Mouse (Mus musculus) liver, embryonic 14.5 days (tissue): Measurements from ENCODE around the gene Foxn3. TPM values are rescaled to one million over a fixed set of nuclear protein-coding genes. Genes with fewer than 3 reads are reported as not detected.

ENCODE experiments used
- ATAC-seq: fragments of 200-750 bp; cut with Nextera tagmentation; 2 replicates; pipeline ENCODE4 v1.8.0; 2017; ENCODE audit warnings: moderate number of reproducible peaks, mild to moderate bottlenecking, moderate library complexity; ENCODE audit not compliant: insufficient read depth
- DNase-seq, 3 experiments: peaks; one replicate each; pipeline ENCODE4 v3.0.0-alpha.2; 2012 to 2013; ENCODE audit warnings: low read depth in 3 of 3, low spot score in 3 of 3
- H3K27ac ChIP-seq: fragments of 300-500 bp; sonication (generic); 2 replicates; pipeline ENCODE4 v1.5.1; 2014; ENCODE audit warnings: moderate library complexity, mild to moderate bottlenecking, control low read depth, inconsistent platforms
- H3K27me3 ChIP-seq: fragments of 300-500 bp; sonication (generic); 2 replicates; pipeline ENCODE4 v1.6.1; 2014; ENCODE audit warnings: mild to moderate bottlenecking, low read length, moderate library complexity; ENCODE audit not compliant: control insufficient read depth, insufficient read depth
- H3K36me3 ChIP-seq: fragments of 300-500 bp; sonication (generic); replicated peaks from 2 replicates; pipeline ENCODE4 v1.6.1; 2014; ENCODE audit warnings: low read depth; ENCODE audit not compliant: control insufficient read depth, insufficient read depth
- H3K4me1 ChIP-seq, 2 experiments: fragments of 200-500 bp in 1 of 2; fragments of 300-500 bp in 1 of 2; sonication (generic) in 1 of 2; replicated peaks; 2 replicates each; pipeline ENCODE4 v1.6.1; 2012 to 2014; ENCODE audit warnings: antibody characterized with exemption in 1 of 2, inconsistent platforms in 1 of 2, low read length in 1 of 2; ENCODE audit not compliant: control insufficient read depth in 2 of 2, insufficient read depth in 2 of 2
- H3K4me2 ChIP-seq: fragments of 300-500 bp; sonication (generic); 2 replicates; pipeline ENCODE4 v1.6.1; 2014; ENCODE audit warnings: low read depth, mild to moderate bottlenecking, control low read depth, moderate library complexity
- H3K4me3 ChIP-seq, 2 experiments: fragments of 200-500 bp in 1 of 2; fragments of 300-500 bp in 1 of 2; sonication (generic) in 1 of 2; 2 replicates each; pipeline ENCODE4 v1.5.1; 2012 to 2014; ENCODE audit warnings: low read depth in 2 of 2, low read length in 2 of 2, mild to moderate bottlenecking in 2 of 2, control low read depth in 1 of 2, inconsistent platforms in 1 of 2, moderate library complexity in 1 of 2; ENCODE audit not compliant: insufficient read depth in 1 of 2
- H3K9ac ChIP-seq: fragments of 300-500 bp; sonication (generic); replicated peaks from 2 replicates; pipeline ENCODE4 v1.6.1; 2014; ENCODE audit warnings: mild to moderate bottlenecking, control low read depth, moderate library complexity
- H3K9me3 ChIP-seq: fragments of 300-500 bp; sonication (generic); 2 replicates; pipeline ENCODE4 v1.6.1; 2016; ENCODE audit warnings: low read length, mixed read lengths; ENCODE audit not compliant: control insufficient read depth
- CTCF ChIP-seq: IDR thresholded peaks from 2 replicates; pipeline ENCODE4 v1.5.1; 2016; ENCODE audit warnings: antibody characterized with exemption, low read depth, control low read depth
- EP300 ChIP-seq: IDR thresholded peaks from 2 replicates; pipeline ENCODE4 v1.6.1; 2016; ENCODE audit warnings: antibody characterized with exemption, low read depth
- WGBS: fragments of 180-500 bp; shearing (Covaris S2); extraction: QIAGEN DNeasy Blood & Tissue Kit; methylation state at CpG from one replicate; pipeline ENCODE4 v1.1.7; 2014; ENCODE audit not compliant: insufficient replicate concordance; 5-methylcytosine and 5-hydroxymethylcytosine counted together
- polyA plus RNA-seq, 2 experiments: library from polyadenylated mRNA; depleted of rRNA in 1 of 2; stranded (reverse) in 1 of 2; unstranded in 1 of 2; fragments of >200 nt; fragmentation: Nextera tagmentation in 1 of 2; extraction: Ambion mirVana in 1 of 2; gene quantifications; 2 replicates each; pipeline versions ENCODE4 v1.2.1 to v1.2.3; 2012 to 2014

Gene Foxn3
- polyA plus RNA-seq, 2 experiments, result 2.7 to 13.6 TPM

DNA sequence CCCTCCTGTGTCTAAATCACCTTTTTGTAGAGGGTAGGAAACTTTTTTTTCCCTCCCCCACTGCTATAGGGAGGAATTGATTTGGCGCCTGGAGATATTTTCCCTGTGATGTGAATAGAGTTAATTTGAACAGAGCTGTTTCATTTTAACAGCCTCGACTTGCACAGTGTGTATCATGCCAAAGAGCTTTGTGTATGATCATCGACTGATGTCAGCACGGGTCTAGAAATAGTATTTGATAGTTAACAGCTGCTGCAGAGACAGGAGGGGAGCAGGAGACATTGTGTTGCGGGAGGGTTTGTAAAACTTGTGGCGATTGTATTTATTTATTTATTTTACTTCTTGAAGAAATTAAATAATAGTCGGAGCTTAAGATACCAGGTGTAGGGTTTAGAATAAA, 36.2 kb upstream of the Foxn3 start:
- no peaks in the 10 kb centered on the region for H3K4me1 ChIP-seq
- no peak overlapping the region for H3K27ac ChIP-seq
- DNase-seq (no peak), ATAC-seq (no peak)
- H3K9me3 ChIP-seq, result no peaks in the 10 kb centered on the region
- no peak overlapping the region for H3K9ac ChIP-seq
- H3K36me3 ChIP-seq, result no peaks in the 10 kb centered on the region
- H3K27me3 ChIP-seq, result no peaks in the 10 kb centered on the region
- H3K4me3 ChIP-seq, result no peak overlapping the region
- 60% methylated on average over 7 of the region's 7 CpGs for WGBS
- no peak for TF ChIP-seq CTCF
- no peak for TF ChIP-seq EP300
- H3K4me2 ChIP-seq, result no peak overlapping the region

DNA sequence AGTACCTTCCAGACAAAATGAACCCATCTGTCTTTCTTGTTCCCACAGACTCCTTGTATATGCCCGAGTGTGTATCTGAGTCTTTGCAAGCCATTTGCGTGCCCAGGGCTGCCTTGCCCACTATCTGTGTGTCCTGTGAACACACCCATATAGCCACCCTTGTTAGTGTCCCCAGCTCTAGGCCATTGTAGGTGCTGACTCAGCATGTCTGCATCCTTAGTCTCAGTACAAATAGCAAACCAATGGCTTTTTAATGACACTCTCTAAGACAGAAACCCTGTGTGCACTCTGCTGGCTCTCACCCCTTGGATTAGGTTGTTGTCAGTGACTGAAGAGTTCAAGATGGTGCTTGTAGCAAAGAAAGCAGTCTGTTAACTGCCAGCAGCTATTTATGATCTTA, 33.0 kb upstream of the Foxn3 start:
- WGBS, result 56% methylated on average over 2 of the region's 2 CpGs
- no peak for ATAC-seq
- no peaks in the 10 kb centered on the region for H3K4me1 ChIP-seq

DNA sequence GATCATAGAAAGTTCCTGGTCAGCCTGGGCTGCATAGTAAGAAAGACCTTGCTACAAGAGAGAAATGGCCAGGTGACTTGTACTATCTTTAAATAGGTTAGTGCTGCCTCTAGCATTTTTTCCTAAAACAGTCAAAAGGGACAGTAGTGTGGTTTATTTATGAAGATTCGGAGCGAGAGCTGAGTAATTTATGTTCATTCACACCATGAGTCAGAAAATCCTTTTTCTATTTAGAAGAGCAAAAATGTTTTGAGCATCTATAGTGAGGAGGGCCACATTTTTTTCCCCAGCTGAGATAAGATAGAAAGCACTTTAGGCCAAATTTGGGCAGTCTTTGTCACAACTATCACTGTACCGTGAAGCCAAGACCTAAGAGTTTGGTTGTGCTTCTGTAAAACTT, 24.0 kb upstream of the Foxn3 start:
- DNase-seq, result no peak
- 71% methylated on average over 3 of the region's 3 CpGs for WGBS
- ATAC-seq, result no peak
- no peaks in the 10 kb centered on the region for H3K4me1 ChIP-seq
- H3K9me3 ChIP-seq, result no peaks in the 10 kb centered on the region
- TF ChIP-seq EP300, result no peak
- TF ChIP-seq CTCF, result no peak
- H3K4me3 ChIP-seq, result no peak overlapping the region
- H3K4me2 ChIP-seq, result no peak overlapping the region
- no peak overlapping the region for H3K27ac ChIP-seq
- no peaks in the 10 kb centered on the region for H3K27me3 ChIP-seq
- H3K36me3 ChIP-seq, result no peaks in the 10 kb centered on the region
- no peak overlapping the region for H3K9ac ChIP-seq

More for the DNA sequence above, 33.0 kb upstream of the Foxn3 start:
- H3K9ac ChIP-seq, result no peak overlapping the region
- no peak overlapping the region for H3K27ac ChIP-seq
- H3K4me2 ChIP-seq, result no peak overlapping the region
- no peak overlapping the region for H3K4me3 ChIP-seq
- DNase-seq, result no peak
- TF ChIP-seq EP300 (no peak), CTCF (no peak)
- no peaks in the 10 kb centered on the region for H3K9me3 ChIP-seq
- H3K36me3 ChIP-seq, result no peaks in the 10 kb centered on the region
- no peaks in the 10 kb centered on the region for H3K27me3 ChIP-seq

DNA sequence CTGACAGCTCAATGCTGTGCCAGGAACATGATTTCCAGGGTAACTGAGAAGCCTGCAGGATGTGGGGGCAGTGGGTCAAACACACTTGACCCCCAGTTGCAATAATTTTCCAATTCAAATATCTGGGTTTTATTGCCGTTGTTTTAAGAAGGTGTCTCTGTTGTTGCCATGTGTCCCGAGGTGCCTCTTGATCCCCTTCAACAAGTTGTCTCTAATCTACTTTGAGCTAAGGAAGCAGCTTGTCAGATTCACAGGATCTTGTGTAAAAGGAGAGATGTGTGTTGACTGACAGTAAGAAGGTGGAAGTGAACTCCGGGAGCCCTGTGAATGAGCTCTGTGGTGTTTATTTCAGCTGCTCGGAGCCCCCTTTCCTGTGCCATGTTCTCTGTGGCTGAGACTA, 16.6 kb upstream of the Foxn3 start:
- no peak overlapping the region for H3K27ac ChIP-seq
- H3K4me2 ChIP-seq, result no peak overlapping the region
- ATAC-seq (no peak), DNase-seq (no peak)
- 33% methylated on average over 4 of the region's 4 CpGs for WGBS
- no peaks in the 10 kb centered on the region for H3K9me3 ChIP-seq
- H3K36me3 ChIP-seq, result no peaks in the 10 kb centered on the region
- H3K9ac ChIP-seq, result no peak overlapping the region
- peaks cover 0 to 8% of the 10 kb centered on the region in 2 experiments; a peak in 1 of 4 replicates for H3K4me1 ChIP-seq
- H3K4me3 ChIP-seq, result no peak overlapping the region
- no peaks in the 10 kb centered on the region for H3K27me3 ChIP-seq
- TF ChIP-seq EP300, result no peak
- TF ChIP-seq CTCF, result no peak

DNA sequence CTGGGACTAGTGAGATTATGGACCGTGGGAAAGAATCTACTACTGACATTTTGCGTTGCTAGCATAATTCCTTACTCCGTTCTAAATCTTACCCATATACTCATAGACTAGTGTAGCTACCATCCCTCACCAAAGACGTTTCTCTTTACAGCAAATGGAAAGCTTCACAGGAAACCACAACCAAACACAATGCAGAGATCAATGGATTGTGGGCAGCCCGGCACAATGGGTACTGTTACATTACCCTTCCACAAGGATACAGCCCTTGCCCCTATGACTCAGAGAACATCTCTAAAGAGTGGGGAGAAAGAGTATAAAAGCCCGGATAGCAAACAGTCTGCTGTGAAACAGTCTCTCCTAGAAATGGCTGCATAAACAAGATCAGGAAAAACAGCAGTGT, 13.3 kb upstream of the Foxn3 start:
- Histone ChIP-seq H3K36me3 (no peaks in the 10 kb centered on the region), H3K4me3 (no peak overlapping the region), H3K9me3 (no peaks in the 10 kb centered on the region), H3K4me1 (peaks cover 0 to 8% of the 10 kb centered on the region in 2 experiments; a peak in 1 of 4 replicates), H3K27me3 (no peaks in the 10 kb centered on the region), H3K27ac (no peak overlapping the region), H3K9ac (no peak overlapping the region), H3K4me2 (no peak overlapping the region)
- no peak for DNase-seq
- 40% methylated on average over 6 of the region's 6 CpGs for WGBS
- no peak for TF ChIP-seq EP300
- TF ChIP-seq CTCF, result no peak
- no peak for ATAC-seq

DNA sequence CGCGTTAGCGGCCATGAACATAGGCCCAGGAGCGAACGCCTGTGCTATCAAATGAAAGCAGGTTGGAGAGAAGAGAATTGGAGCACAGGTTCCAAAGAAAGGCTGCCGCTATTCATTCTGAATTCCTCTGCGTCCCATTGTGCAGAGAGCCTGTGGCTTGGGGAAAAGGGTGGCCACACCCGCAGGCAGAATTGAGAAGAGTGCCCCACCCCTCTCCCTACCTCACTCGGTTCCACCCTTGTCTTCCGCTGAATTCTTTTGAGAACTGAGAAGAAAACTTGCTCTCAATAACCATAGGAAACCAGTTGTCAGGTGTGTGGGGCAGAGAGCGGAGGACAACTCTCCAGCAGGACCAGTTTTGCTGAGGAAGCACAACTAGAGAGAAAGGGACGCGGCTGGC, 10.9 kb upstream of the Foxn3 start:
- H3K4me1 ChIP-seq, result peaks cover 0 to 8% of the 10 kb centered on the region in 2 experiments; a peak in 1 of 4 replicates
- no peaks in the 10 kb centered on the region for H3K36me3 ChIP-seq
- DNase-seq (no peak), ATAC-seq (no peak)
- H3K9ac ChIP-seq, result no peak overlapping the region
- TF ChIP-seq EP300 (no peak), CTCF (no peak)
- H3K4me2 ChIP-seq, result no peak overlapping the region
- no peak overlapping the region for H3K4me3 ChIP-seq
- WGBS, result 41% methylated on average over 13 of the region's 13 CpGs
- H3K27ac ChIP-seq, result no peak overlapping the region
- H3K9me3 ChIP-seq, result no peaks in the 10 kb centered on the region
- H3K27me3 ChIP-seq, result no peaks in the 10 kb centered on the region
